Mouse (Mus musculus): ENCODE measurements at regions not wholly inside any gene's neighbourhood (a gene's known extent, or its start where the extent isn't known, plus 50 kb on each side); places are given as distances from the start of the nearest gene placed in this dataset.

DNA sequence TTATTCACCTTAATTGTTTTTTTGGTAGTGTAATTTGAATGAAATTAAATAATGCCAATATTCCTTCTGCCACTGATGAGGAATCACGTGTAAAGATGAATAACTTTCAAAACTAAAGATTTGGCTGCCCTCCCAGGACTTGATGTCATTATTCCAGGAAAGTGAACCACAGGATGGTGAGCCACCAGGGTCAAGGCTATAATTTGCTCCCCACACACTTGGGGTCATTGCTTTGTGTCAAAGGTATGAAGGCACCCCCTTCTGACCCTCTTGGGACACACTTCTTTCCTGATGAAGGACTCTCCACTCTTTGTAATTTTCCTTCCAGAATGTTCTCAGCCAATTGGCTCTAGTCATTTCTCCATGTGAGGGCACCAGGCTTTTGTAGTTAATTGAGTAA lies 313.4 kb downstream of the Gm11011 start:
- 77% methylated on average over 1 of the region's 1 CpGs for WGBS
- ATAC-seq (ENCODE audit: insufficient number of reproducible peaks, insufficient read depth, low FRiP score, low TSS enrichment): no peak
- Histone ChIP-seq H3K9me3 (no peaks in the 10 kb centered on the region), H3K36me3 (no peaks in the 10 kb centered on the region), H3K9ac (no peak overlapping the region), H3K4me3 (no peak overlapping the region), H3K4me1 (0 out of 2 replicates have a peak, but pooled peaks cover 4% of the 10 kb centered on the region), H3K4me2 (replicated peaks) (no peak overlapping the region), H3K27ac (no peak overlapping the region), H3K27me3 (no peaks in the 10 kb centered on the region)

DNA sequence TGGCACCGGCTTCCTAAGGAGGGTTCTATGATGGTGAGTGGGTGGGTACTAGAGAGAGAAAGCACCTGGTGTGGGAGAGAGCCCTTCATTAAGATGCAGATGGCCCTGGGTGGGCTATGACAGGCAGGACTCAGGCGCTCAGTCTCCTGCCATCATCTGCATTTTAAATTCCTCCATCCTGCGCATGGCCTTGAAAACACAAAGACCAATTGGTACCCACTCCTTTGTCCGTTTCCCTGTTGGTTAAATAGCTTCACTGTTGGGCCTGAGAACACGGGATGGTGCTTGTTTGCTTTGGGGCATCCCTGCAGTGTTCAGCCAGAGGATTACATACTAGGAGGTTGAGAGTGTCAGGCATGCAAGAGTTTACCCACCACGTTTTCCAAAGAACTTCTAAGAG lies 314.9 kb downstream of the Gm11011 start:
- H3K27me3 ChIP-seq: no peaks in the 10 kb centered on the region
- H3K4me3 ChIP-seq: no peak overlapping the region
- no peak overlapping the region for H3K27ac ChIP-seq
- no peak for ATAC-seq (ENCODE audit: insufficient number of reproducible peaks, insufficient read depth, low FRiP score, low TSS enrichment)
- WGBS: 22% methylated on average over 6 of the region's 6 CpGs
- no peak overlapping the region for H3K4me2 ChIP-seq (replicated peaks)
- 0 out of 2 replicates have a peak, but pooled peaks cover 4% of the 10 kb centered on the region for H3K4me1 ChIP-seq
- H3K9me3 ChIP-seq: no peaks in the 10 kb centered on the region
- H3K9ac ChIP-seq: no peak overlapping the region
- H3K36me3 ChIP-seq: no peaks in the 10 kb centered on the region

DNA sequence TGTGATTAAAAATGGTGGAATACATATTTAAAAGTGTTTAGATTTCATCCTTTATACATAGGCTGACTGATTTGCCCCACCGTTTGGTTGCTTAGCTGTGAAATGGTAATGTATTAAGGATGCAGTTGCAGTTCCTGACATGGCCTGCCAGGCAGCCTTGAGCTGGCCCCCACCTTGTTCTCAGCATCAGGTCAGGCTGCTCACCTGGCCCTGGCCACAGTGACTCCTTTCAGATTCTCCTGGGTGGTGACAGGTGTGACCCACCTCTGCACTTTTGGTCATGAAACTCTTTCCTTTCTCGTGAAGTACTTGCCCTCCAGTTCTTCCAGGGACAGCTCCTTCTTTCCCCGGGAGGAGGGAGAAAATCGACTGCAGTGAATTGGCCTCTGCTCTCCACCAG lies 315.5 kb downstream of the Gm11011 start:
- no peak overlapping the region for H3K4me2 ChIP-seq (replicated peaks)
- WGBS: 38% methylated on average over 4 of the region's 4 CpGs
- no peaks in the 10 kb centered on the region for H3K36me3 ChIP-seq
- H3K4me3 ChIP-seq: no peak overlapping the region
- no peaks in the 10 kb centered on the region for H3K9me3 ChIP-seq
- H3K27me3 ChIP-seq: no peaks in the 10 kb centered on the region
- ATAC-seq (ENCODE audit: insufficient number of reproducible peaks, insufficient read depth, low FRiP score, low TSS enrichment): no peak
- H3K9ac ChIP-seq: no peak overlapping the region
- H3K27ac ChIP-seq: no peak overlapping the region
- 0 out of 2 replicates have a peak, but pooled peaks cover 4% of the 10 kb centered on the region for H3K4me1 ChIP-seq

- Histone ChIP-seq H3K27me3 (0 out of 2 replicates have a peak, but pooled peaks cover 3% of the 10 kb centered on the region), H3K36me3 (no peaks in the 10 kb centered on the region), H3K4me2 (replicated peaks) (no peak overlapping the region), H3K27ac (no peak overlapping the region), H3K4me1 (no peaks in the 10 kb centered on the region), H3K9ac (no peak overlapping the region), H3K4me3 (no peak overlapping the region), H3K9me3 (no peaks in the 10 kb centered on the region)
- 86% methylated on average over 4 of the region's 4 CpGs for WGBS
- no peak for ATAC-seq (ENCODE audit: insufficient number of reproducible peaks, insufficient read depth, low FRiP score, low TSS enrichment)
These were observed 305.2 kb upstream of the Zfp64 start for GRCm38 (mm10) chr2:169260636-169261035.

GRCm38 (mm10) chr2:169244572-169244971 lies 289.2 kb upstream of the Zfp64 start:
- Histone ChIP-seq H3K4me2 (replicated peaks) (no peak overlapping the region), H3K9me3 (no peaks in the 10 kb centered on the region), H3K4me3 (no peak overlapping the region), H3K27ac (no peak overlapping the region), H3K36me3 (no peaks in the 10 kb centered on the region), H3K9ac (no peak overlapping the region), H3K27me3 (no peaks in the 10 kb centered on the region), H3K4me1 (peaks cover 2% of the 10 kb centered on the region; the same call in 1 of the 2 replicates)
- no peak for ATAC-seq (ENCODE audit: insufficient number of reproducible peaks, insufficient read depth, low FRiP score, low TSS enrichment)

GRCm38 (mm10) chr2:169243981-169244380 lies 288.6 kb upstream of the Zfp64 start:
- Histone ChIP-seq H3K9ac (no peak overlapping the region), H3K9me3 (no peaks in the 10 kb centered on the region), H3K4me1 (peaks cover 2% of the 10 kb centered on the region; the same call in 1 of the 2 replicates), H3K36me3 (no peaks in the 10 kb centered on the region), H3K27me3 (no peaks in the 10 kb centered on the region), H3K4me2 (replicated peaks) (no peak overlapping the region), H3K4me3 (no peak overlapping the region), H3K27ac (no peak overlapping the region)
- no peak for ATAC-seq (ENCODE audit: insufficient number of reproducible peaks, insufficient read depth, low FRiP score, low TSS enrichment)
- 90% methylated on average over 9 of the region's 9 CpGs for WGBS

- H3K9ac ChIP-seq: no peak overlapping the region
- H3K4me2 ChIP-seq (replicated peaks): no peak overlapping the region
- no peak overlapping the region for H3K4me3 ChIP-seq
- H3K27me3 ChIP-seq: no peaks in the 10 kb centered on the region
- H3K4me1 ChIP-seq: peaks cover 2% of the 10 kb centered on the region; the same call in 1 of the 2 replicates
- WGBS: 90% methylated on average over 4 of the region's 4 CpGs
- no peaks in the 10 kb centered on the region for H3K9me3 ChIP-seq
- no peak for ATAC-seq (ENCODE audit: insufficient number of reproducible peaks, insufficient read depth, low FRiP score, low TSS enrichment)
- H3K27ac ChIP-seq: no peak overlapping the region
- H3K36me3 ChIP-seq: no peaks in the 10 kb centered on the region
These were observed 282.5 kb upstream of the Zfp64 start for GRCm38 (mm10) chr2:169237856-169238255.

DNA sequence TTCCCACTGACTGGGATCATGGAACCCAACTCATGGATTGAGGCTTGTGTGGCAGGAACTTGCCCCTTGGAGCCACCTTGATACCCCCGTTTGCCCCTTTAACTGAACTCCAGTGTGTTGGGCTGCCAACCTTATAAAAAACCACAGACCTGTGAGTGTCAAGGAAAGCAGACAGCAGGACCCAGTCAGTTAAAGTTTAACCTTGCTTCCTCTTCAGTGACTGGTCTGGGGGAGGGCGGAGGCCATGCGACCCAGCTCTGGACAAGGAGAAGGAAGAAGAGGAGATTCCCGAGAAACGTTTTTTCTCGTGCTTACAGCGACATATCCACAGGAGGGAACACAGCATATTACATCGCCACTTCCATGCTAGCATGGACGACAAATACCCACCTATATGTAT lies 281.9 kb upstream of the Zfp64 start:
- Histone ChIP-seq H3K36me3 (no peaks in the 10 kb centered on the region), H3K4me1 (peaks cover 2% of the 10 kb centered on the region; the same call in 1 of the 2 replicates), H3K9ac (no peak overlapping the region), H3K9me3 (no peaks in the 10 kb centered on the region), H3K27ac (no peak overlapping the region), H3K27me3 (no peaks in the 10 kb centered on the region), H3K4me3 (no peak overlapping the region), H3K4me2 (replicated peaks) (no peak overlapping the region)
- ATAC-seq (ENCODE audit: insufficient number of reproducible peaks, insufficient read depth, low FRiP score, low TSS enrichment): no peak
- 91% methylated on average over 9 of the region's 9 CpGs for WGBS

DNA sequence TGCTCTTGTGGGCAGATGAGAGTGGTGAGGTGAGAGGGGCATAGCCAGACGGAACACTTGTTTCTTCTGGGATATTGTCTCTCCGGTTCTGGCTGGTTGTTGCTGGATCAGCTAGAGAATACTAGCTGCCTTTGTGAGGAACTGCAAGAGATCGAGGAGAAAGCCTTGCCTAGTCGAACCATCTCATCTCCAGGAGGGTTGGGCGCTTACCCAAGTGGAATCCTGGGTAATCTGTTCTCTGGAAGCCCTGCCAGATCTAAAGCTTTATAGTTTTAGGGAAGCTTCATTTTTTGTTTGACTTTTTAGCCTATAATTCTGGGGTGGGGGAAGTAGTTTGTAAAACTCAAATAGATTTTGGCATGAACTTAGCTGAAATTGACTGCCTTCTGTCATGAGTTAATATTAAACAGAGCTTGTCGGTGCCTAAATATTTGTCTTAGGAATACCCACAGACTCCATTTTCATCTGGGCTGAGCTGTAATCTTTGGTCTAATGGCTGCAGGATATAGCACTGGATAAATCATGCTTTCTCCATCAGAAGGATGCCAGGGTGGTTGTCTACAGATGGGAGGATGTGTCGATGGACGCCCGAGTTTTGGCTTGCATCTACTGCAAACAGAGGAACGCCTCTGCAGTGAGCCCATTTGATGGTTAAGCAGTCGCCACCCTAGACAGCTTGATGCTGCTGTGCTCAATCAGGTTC lies 279.1 kb upstream of the Zfp64 start:
- no peaks in the 10 kb centered on the region for H3K4me1 ChIP-seq
- H3K36me3 ChIP-seq: no peaks in the 10 kb centered on the region
- no peak for ATAC-seq (ENCODE audit: insufficient number of reproducible peaks, insufficient read depth, low FRiP score, low TSS enrichment)
- H3K9me3 ChIP-seq: no peaks in the 10 kb centered on the region
- H3K27me3 ChIP-seq: no peaks in the 10 kb centered on the region
- 88% methylated on average over 11 of the region's 11 CpGs for WGBS
- no peak overlapping the region for H3K4me3 ChIP-seq
- no peak overlapping the region for H3K27ac ChIP-seq
- no peak overlapping the region for H3K9ac ChIP-seq
- no peak overlapping the region for H3K4me2 ChIP-seq (replicated peaks)

DNA sequence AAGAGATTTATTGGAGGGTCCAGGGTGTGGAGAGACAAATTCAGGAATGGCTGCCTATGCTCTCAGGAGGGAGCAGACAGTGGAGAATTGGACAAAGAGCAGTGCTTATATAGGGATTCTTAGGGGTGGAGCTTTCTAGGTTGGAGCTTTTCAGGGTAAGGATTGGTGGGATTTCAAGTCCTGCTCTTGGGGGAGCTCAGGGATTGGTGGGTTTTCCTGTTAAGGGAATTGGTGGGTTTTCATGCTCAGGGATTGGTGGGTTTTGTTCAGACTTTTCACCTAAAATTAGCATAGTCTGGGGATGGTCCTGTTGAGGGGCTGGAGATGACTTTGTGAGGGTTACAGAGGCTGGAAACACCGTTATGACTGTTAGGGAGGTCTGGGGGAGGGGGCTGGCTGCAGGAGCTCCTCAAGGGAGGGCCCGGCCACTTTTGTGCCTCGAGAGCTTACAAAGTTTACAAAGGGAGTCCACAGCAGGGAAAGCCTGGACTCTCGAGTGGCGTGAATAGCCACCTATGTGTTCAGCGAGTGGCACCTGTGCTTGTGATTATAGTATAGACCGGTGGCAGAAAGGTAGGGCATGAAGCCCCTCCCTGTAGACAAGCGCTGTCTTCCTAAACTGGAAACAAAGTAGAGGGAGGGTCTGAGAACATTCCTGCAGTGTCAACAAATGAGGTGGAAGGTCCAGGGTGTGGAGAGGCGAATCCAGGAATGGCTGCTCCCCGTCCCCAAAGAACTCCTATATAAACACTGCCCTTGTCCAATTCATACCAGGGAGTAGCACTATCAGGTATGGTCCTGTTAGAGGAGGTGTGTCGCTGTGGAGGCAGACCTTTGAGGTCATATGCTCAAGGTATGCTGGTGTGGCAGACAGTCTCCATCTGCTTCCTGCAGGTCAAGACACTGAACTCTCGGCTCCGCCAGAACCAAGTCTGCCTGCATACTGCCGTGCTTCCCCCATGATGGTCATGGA lies 278.1 kb upstream of the Zfp64 start:
- 83% methylated on average over 14 of the region's 14 CpGs for WGBS
- Histone ChIP-seq H3K4me1 (no peaks in the 10 kb centered on the region), H3K27ac (no peak overlapping the region), H3K4me2 (replicated peaks) (no peak overlapping the region), H3K27me3 (no peaks in the 10 kb centered on the region), H3K36me3 (no peaks in the 10 kb centered on the region), H3K9me3 (0 out of 2 replicates have a peak, but pooled peaks cover 3% of the 10 kb centered on the region), H3K9ac (no peak overlapping the region), H3K4me3 (no peak overlapping the region)
- ATAC-seq (ENCODE audit: insufficient number of reproducible peaks, insufficient read depth, low FRiP score, low TSS enrichment): no peak

GRCm38 (mm10) chr2:169222264-169222663 lies 266.9 kb upstream of the Zfp64 start:
- no peak for ATAC-seq (ENCODE audit: insufficient number of reproducible peaks, insufficient read depth, low FRiP score, low TSS enrichment)
- Histone ChIP-seq H3K9me3 (no peaks in the 10 kb centered on the region), H3K36me3 (no peaks in the 10 kb centered on the region)

GRCm38 (mm10) chr2:169221141-169221540 lies 265.8 kb upstream of the Zfp64 start:
- Histone ChIP-seq H3K4me3 (no peak overlapping the region), H3K36me3 (no peaks in the 10 kb centered on the region), H3K4me1 (no peaks in the 10 kb centered on the region), H3K27ac (no peak overlapping the region), H3K4me2 (replicated peaks) (no peak overlapping the region), H3K27me3 (no peaks in the 10 kb centered on the region), H3K9me3 (no peaks in the 10 kb centered on the region), H3K9ac (no peak overlapping the region)
- ATAC-seq (ENCODE audit: insufficient number of reproducible peaks, insufficient read depth, low FRiP score, low TSS enrichment): no peak
- 66% methylated on average over 7 of the region's 7 CpGs for whole genome bisulfite sequencing

More at GRCm38 (mm10) chr2:169222264-169222663, 266.9 kb upstream of the Zfp64 start:
- H3K9ac ChIP-seq: no peak overlapping the region
- no peak overlapping the region for H3K27ac ChIP-seq
- H3K4me3 ChIP-seq: no peak overlapping the region
- H3K27me3 ChIP-seq: no peaks in the 10 kb centered on the region
- H3K4me1 ChIP-seq: no peaks in the 10 kb centered on the region
- WGBS: 90% methylated on average over 8 of the region's 8 CpGs
- H3K4me2 ChIP-seq (replicated peaks): no peak overlapping the region
